Mouse (Mus musculus) CH12F3 (cell line): Measurements from ENCODE around the gene Atp6ap1.

Source experiments
- in situ Hi-C: fragments of 300-500 bp; cut with MboI; formaldehyde crosslinking; loops from 2 replicates; pipeline ENCODE4 v1.14.3; 2020; ENCODE audit warnings: low sequenced_read_pairs

The Atp6ap1 gene

DNA sequence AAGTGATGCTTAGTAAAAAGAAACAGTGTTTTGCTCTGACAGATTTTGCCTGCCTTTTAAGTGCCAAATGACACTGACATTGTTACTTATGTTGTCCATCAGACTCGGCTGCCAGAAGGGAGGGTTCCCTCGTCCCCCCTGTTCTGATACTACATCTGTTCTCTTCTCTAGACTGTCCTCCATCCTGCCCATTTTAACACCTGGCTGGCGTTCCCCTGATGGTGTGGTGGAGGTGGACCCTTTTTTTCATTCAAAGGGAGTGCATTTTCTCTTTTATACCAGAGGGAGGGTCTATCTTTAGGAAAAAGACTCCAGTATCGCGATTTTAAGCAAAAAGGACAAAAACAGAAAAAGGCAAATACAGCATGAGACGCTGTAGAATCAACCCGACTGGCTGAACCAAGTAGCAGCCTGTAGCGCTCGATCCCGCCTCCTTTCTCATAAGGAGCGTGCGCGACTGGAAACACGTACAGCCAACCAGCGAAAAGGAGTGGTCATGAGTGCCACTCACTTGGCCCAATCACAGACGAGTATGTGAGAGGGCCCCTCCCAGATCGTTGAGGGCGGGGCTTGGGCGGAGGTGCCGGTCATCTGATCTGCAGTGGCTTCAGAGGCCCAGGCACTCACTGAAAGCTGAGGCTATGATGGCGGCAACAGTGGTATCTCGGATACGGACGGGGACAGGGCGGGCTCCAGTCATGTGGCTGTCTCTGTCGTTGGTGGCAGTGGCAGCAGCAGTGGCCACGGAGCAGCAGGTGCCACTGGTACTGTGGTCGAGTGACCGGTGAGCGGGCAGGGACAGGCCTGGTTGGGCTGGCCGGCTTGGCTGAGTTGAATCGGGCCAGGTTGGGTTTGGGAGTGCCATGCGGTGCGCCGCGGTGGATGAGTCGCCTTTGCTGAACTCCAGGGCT lies at the start of gene Atp6ap1:
Atp6ap1 (plus strand) TSS at position 560 of the 911 bp plus-strand sequence.
- in situ Hi-C loops = no loop called here

DNA sequence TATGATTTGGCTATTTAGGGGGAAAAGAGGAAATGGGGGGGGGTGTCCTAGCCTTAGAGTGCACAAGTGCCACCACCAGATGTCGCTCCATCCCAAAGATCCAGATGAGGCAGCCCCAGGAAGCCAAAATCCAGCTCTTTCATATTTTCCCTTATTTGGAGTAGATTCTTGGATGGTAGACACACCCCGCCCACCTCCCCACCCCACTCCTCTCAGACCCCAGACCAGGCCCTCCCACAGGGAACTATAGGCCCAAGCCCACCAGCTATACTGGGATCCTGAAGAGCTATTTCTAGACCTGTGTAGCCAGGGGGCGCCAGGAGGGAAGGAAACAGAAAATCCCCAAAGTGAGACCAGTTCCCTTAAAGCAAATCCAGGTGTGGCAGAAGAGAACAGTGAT lies 48.2 kb upstream of the Atp6ap1 start:
- in situ Hi-C loops = loop anchor here (10.0 kb wide), 1 partner anchor 166 kb away; no protein-coding TSS in a partner anchor

DNA sequence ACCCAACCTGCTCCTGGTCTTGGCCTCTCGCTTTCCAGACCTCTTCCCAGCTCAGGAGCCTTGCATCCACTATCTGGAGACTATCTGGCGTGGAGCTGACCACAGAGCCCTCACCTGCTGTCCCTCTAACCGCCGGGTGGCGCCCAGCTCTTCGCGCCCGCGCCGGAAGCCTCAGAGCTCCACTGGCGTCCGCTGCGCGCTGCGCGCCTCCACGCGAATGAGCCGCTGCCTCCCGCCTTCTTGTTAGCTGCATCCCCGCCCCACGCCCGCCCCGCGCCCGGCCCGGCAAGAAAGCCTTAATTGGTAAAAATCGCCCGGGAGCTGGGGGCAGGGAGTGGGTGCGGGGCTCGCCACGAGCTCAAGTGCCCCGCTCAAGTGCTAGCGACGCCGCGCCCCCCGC lies 47.3 kb upstream of the Atp6ap1 start, which contains the start of gene Flna:
Flna (minus strand) TSS at position 206 of the 400 bp plus-strand sequence.
- in situ Hi-C loops = loop anchor here (10.0 kb wide), 1 partner anchor 165 kb away; no protein-coding TSS in a partner anchor

DNA sequence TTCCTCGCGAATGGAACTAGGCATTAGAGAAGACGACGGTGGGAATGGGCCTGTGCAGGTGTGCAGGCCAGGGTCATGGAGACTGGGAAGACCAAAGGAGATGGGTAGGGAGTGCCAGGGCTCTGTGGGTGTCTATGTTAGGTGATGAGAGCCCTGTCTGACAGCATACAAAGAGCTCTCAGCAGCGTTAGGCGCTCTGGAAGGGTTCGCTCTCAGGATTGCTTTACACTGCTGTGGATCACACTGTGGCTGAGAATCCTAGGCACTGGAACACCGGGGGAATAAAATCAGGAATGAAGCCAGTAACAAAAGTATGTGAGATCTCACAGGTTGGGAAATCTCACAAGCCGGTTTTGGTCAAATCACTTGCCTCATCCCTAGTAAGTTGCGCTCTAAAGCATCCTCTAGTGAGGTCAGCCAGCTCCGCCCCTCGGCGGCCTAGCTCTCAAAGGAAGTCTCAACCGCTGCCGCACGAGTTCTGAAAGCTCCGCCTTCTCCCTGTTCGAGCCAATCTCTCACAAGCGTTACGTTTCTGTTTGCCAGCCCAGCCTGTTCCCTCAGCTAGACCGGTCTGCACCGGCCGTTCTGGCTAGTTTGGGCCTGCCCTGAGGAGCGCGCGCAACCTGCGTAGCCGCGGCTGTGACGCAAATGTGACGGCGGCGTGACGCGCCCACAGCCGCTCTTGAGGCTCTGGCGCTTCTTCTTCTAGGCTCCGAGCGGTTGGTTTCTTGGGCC lies 42.6 kb upstream of the Atp6ap1 start, which contains the start of gene Emd:
Emd (plus strand) TSS at position 535 of the 735 bp plus-strand sequence.
- in situ Hi-C loops = no loop called here

DNA sequence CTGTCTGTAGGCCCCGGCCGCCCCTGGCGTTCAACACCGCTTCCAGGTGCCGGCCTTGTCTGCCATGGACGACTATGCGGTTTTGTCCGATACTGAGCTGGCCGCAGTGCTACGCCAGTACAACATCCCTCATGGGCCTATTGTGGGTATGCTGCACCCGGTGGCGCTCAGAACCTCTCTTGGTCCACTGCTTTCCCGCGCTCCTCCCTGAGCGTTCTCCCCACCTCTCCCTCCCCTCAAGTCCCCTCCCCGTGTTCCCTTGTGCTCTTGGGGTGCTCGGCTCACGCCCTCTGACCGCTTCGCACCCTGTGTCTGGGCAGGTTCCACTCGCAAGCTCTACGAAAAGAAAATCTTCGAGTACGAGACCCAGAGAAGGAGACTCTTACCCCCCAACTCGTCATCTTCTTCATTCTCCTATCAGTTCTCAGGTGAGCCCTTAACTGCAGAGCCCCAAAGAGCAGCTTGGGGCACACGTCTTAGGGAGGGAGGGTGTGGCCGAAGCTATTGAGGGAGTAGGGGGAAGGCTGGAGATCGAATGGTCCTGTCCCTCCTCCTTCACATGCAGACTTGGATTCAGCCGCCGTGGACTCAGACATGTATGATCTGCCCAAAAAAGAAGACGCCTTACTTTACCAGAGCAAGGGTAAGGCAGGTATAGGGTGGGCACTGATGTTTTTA lies 41.9 kb upstream of the Atp6ap1 start:
- in situ Hi-C loops = no loop called here

DNA sequence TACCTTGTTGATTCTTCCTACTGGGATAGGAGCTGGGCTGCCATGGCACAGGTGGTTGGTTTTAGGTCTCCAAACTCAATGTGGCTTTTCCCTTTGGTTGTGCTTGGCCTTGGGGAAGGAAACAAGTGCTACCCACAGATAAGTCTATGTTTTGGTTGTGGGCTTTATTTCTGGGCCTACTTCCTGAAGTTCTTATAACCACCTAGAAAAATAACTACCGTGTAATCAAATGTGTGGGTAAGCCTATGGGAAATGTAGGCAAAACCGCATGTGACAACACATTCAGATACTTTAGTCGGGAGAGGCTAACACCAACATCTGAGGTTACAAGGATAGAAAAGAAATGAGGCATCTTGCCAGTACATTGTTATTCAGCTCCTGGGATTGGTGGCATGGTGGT lies 39.2 kb upstream of the Atp6ap1 start:
- in situ Hi-C loops = no loop called here

DNA sequence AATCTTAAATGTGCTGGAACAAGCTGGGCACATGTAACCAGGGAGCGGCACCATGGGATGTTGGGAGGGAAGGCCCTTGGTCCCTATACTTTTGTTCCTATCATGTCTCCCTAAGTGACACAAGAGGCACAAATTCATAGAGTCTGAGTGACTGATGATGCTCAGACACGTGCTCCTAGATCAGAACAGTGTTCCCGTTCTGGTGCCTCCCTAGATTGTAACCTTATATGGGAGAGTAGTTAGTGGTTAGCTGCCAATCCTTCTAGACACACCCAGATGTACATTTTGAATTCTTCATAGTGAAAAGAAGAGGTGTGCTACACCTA lies 27.2 kb upstream of the Atp6ap1 start:
- in situ Hi-C loops = no loop called here

DNA sequence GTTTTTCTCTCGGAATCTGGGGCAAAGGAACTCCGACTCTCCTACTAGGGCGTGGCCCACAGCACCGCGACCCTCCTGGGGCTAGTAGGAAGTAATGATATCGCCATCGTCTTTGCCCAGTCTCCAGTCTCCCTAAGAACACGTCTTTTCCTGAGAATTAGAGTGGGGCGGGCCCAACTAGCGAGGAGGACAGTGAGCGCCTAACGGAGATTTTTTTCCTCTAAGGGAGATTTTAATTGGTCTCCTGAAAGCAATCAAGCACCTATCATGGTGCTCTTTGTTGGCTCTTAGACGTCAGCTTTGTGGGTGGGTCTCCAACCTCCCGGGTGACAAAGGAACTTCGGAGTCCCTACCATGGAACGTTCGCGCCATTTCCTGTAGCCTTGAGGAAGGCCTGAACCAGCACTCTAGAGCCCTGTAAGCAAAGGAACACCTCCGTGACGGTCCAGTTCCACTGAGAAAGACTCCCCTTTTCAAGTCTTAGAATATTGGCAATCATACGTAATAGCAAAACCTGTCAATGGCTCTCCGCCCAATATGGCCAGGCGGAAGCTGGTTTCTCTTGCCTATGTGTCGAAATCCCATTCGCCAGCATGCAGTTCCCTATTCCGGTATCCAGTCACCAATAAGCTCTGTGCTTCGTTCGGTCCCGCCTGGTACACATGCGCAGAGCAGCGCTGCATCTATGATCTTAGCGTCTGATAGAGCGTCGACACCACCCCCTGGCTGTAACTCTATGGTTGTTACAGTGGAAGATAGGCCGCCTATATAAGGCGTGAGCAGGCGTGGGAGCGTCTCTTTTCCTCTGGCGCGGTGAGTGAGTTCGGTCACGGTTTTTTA lies 26.6 kb upstream of the Atp6ap1 start, which contains the start of gene Rpl10:
Rpl10 (plus strand) TSS at position 751 of the 840 bp plus-strand sequence.
- in situ Hi-C loops = no loop called here

DNA sequence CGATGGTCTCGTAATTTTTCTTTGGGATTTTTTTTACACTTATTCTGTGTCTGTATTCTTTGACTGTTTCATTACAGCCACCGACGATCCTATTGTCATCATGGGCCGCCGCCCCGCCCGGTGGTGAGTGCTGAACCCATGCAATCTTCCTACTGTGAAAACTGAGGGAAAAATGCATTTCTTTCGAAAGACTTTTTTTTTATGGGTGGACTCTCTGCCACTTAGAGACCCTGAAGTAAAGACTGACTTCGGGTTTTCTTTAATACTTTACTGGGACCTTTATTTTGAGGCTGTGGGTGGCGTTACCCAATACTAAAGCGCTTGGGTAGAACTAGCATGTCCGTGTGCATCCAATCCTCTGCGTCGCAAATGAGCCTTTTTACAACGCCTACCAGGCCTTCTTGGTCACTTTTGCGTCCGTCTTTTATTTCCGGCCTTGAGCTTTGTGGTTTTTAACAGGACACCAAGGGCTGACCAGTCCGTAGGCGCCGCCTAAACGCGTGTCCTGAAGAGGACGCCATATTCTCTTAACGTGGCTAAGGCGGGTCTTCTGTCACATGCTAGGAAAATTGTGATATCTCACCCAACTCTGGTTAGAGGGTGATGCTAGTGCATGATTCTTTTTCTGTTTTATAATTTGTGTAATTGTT lies 25.9 kb upstream of the Atp6ap1 start:
- in situ Hi-C loops = no loop called here

DNA sequence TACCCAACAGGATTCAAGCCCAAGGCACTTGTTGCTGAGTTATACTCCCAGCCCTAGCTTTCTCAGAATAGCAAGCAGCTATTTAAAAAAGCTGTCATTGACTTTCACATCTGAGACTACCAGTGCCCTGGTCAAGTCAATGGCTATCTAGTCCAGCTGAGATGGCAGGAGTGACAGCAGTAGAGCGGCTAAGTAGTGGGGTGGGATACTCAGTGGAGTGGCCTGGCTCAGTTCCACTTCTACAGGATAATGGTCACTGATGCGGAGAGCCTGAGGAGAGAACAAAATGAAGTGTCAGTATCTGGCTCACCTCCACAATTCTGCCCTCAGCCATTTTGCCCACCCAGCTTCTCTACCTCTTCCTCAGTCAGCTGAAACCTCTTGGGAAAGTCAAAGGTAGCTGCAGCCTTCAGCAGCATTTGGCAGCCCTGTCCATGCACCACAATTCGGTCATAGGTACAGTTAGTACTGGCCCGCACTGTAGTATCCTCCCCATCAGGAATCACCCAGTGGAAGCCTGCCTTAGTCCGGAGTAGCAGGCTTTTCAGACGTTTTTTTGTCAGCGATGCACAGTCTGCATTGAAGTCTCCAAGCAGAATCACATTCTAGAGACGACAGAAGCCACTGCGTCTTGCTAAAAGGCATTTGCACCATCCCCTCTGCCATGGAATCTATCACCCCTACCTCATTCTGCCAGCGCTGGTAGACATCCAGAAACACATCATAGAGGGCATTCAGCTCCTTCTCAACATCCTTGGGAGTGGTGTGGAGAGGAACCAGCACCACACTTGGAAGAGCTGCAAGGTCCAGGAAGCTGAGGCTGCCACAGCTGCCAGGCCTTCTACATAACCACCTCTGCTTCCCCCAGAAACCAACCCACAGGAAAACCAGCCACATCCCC lies 23.2 kb upstream of the Atp6ap1 start:
- in situ Hi-C loops = no loop called here

DNA sequence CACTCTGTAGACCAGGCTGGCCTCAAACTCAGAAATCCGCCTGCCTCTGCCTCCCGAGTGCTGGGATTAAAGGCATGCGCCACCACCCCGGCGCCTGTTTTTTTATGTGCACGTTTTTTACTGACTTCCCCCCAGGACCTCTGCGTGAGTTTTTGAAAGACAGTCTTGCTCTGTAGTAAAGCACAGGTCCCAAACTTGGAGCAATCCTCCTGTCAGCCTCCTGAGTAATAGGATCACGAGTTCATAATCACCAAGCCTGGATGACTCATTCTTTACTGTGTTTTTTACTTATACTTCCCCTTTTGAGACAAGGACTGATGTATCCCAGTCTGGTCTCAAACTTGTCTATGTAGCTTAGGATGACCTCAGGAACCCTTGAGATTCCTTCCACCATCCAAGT lies 19.0 kb upstream of the Atp6ap1 start:
- in situ Hi-C loops = no loop called here

DNA sequence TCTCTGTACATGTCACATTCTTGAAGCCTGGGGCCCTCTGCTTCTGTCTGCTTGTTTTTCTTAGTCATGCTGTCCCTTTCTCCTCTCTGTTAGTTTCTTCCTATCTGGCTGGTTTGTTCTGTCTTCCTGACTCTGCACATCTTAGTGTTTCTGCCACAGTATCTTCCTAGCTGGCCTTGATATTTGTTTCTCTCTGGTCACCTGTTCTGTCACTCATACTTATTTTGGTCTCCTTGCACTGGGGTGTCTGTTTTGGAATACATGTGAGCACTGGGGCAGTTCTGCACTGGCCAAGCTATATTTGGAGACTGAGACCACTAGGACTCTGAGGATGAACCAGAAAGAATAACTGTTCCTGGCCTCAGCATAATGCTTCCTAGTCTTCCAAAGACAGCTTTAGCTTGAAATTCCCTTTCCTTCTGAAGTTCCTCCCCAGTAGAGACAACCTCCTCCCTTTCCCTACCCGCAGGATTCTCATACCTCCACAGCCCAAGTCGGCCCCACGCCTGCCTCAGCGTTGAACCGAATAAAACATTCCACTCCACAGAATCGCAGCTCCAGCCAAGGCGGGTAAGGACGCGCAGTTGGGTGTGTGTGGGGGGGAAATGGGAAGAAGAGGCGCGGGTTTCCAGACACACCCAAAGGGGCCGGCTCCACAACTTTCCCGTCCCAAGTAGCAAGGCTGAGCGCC lies 15.7 kb upstream of the Atp6ap1 start:
- in situ Hi-C loops = no loop called here

DNA sequence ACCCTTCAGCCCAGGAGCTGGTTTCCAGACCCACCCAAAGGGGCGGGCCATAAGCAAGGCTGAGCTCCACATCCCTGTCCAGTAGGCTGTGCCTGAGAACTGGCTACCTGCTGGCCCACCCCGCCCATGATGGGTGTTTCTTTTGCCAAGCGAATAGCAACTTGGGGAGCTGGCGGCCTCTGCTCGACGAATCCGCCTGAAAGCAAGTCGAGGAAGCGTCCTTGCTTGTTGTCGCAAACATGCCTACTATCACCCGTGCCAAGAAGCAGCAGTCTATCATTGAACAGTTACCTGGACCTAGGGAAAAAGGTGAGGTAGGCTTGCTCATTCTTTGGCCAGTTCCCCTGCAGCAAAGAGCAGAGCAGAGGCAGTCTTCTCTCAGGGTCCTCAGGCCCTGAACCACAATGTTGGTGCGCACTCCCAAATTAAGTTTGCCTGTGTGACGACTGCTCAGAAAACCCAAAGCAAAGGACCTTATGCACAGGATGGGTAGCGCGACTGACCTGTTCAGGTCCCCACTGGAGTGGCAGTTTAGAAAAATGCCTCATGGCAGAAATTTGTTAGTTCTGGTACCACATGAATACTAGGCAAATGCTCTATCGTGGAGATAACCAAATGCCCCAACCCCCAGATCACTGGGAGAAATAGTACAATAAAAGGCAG lies 15.0 kb upstream of the Atp6ap1 start, which contains the start of the genes Taz and Dnase1l1:
Taz (plus strand) TSS at position 181 of the 663 bp plus-strand sequence.
Dnase1l1 (minus strand) TSS at position 606 of the 663 bp plus-strand sequence.
- in situ Hi-C loops = no loop called here

DNA sequence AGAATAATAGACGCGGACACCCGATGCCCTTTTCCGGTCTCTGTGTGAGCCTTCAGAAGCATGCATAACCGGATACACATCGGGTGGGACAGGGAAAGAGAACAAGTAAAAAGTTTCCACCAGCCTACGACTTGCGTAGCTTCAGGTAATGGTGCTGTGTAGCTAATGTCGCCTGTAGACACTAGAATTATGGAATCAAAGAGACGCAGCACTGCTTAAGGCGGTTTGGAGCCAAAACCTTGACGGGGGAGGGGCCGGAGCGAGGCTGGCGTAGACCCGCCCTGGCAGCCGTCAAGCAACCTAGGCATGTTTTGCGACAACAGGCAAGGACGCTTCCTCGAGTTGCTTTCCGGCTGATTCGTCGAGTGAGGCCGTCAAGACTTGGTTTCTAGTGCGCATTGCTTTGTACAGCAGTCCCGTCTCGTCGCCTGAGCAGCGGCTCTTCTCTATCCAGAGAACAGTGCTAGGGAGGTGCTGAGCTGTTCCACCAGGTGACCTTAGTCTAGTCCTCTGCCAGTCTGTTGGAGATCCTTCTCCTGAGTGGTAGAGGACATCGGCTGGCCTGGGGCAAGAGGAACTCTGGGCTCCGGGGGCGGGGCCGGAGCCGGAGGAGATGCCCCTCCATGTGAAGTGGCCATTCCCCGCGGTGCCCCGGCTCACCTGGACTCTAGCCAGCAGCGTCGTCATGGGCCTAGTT lies 14.4 kb upstream of the Atp6ap1 start:
- in situ Hi-C loops = no loop called here

DNA sequence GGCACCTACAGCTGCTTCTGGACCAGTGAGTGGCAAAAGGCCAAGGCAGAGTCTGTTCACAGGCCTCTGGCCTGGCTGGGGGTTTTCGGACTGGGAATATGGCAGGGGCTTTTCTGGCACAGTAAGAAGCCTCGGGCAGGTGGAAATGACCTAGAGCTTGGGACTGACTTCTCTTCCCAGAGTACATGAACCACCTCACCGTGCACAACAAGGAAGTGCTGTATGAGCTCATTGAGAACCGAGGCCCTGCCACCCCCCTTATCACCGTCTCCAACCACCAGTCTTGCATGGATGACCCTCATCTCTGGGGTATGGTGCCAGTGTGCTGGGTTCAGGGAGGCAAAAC lies 13.8 kb upstream of the Atp6ap1 start:
- in situ Hi-C loops = no loop called here

DNA sequence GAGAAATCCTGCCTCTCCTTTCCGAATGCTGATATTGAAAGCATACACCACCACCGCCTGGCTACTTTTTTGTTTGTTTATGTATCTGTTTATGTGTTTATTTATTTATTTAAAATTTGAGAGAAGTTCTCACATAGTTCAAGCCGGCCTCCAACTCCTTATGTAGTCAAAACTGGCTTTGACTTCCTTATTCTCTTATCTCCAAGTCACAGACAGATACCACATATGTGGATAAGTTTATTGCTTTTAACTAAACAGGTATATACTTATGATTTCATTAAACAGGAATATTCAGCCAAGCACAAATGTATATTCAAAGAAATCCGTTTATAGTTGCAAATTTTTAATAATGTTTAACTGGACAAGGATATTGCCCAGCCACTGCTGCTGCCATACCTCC lies 3.5 kb upstream of the Atp6ap1 start:
- in situ Hi-C loops = no loop called here

DNA sequence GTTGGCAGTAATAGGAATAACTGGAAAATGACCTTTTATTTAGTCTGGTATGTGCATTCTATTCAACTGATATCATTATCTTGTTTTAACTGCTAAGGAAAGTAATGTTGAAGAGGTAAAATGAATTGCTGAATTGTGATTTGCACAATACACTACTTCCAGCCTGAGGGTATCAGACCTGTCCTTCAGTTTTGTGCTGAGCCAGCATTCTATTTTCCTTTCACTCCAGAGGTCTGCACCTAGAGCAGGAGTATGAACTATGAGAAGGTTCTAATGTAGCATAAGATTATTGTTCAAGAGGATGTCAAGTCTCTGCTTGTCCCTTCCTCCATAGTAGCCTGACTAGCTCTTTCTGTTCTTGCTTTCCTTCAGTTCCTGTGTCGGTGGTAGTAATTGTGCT lies 1.5 kb downstream of the Atp6ap1 start:
- in situ Hi-C loops = no loop called here
